Mouse (Mus musculus): Measurements from ENCODE around the gene Pnmal1.

DNA sequence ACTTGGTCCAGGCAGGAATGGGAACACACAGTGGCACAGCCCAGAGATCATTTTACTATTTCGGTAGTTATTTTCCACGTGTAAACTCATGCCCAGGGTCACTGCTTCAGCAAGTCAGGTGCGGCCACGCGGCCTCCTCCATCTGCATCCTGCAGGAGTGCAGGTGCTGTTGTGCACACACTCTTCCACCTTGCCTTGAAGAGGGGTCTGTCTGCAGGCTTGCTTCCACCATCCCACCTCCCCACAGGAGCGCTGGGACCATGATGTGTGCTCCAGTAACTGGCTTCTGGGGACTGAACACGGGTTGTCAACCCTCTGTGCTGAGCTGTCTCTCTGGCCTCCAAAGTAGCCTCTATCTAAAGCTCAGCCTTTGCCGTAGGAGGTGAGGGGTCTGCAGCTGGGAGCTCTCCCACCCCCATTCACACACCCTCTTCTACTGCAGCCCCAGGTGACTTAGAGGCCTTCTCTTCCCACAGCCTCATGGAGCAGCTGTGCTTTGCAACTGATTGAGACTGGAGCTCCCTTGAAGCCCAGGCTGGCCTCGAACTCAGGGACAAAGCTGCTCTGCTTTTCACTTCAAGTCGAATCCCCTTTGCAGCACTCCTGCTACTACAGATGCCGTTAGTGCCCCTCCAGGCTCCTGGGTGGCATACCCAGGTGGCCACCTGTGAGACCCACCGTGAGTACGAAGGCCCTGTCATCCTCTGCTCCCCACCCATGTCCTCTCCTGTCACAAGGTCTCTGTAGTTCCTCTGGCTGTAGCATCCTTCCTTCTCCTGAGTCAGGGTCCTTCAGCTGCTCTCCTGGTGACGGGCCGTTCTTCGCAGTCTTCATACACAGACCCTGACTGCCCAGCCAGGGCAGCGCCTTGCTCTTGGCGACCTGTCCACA, 44.8 kb upstream of the Pnmal1 start:
- TF ChIP-seq GATA1 (IDR thresholded peaks at IDR 0.05; ENCODE audit: borderline replicate concordance, low read length) (no peak), FLI1 (IDR thresholded peaks at IDR 0.05; ENCODE audit: low read length) (no peak)
